Comparison of ENCODE assay signal across 28 mouse cellular contexts in the genomic region with DNA sequence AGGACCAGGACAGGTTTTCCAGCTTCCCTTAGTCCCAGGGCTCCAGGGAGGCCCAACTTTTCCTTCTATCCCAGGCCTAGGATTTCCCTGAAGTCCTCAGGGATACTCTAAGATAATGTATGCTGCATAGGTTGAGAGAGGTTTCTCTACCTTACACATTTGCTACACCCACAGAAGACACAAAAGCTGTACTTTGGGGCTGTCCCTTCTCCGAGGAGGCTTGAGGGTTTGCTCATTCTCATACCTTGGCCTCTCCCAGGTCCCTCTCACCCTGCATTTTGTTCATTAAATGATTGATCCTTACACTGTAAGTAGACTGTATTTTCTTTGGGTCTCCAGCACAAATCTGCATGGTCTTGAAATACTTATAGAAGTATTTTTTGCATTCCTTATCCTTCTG. TPM values are rescaled to one million over a fixed set of nuclear protein-coding genes. Genes with fewer than 3 reads are reported as not detected.
"Had no signal": no experiment of that assay in that cellular context is flagged by ENCODE, and none has a peak within 500 bp of the region (broad histone marks: within the 10 kb centered on the region; RNA-seq: fewer than 3 reads in every experiment).

No protein-coding gene starts in this region.

- H3K4me3 ChIP-seq: limb, embryonic 12.5 days; limb, embryonic 15.5 days; megakaryocyte, embryonic 14.5 days; midbrain, embryonic 10.5 days; midbrain, embryonic 13.5 days; myocyte had no signal

- H3K36me3 ChIP-seq: limb, embryonic 12.5 days; limb, embryonic 15.5 days; midbrain, embryonic 10.5 days; midbrain, embryonic 13.5 days had no signal

- ATAC-seq: liver, postnatal 0 days; lung, postnatal 0 days; midbrain, embryonic 13.5 days; midbrain, embryonic 16.5 days had no signal

- H3K9me3 ChIP-seq: limb, embryonic 12.5 days; limb, embryonic 15.5 days; megakaryocyte, embryonic 14.5 days; midbrain, embryonic 10.5 days; midbrain, embryonic 13.5 days had no signal

- H3K4me1 ChIP-seq: limb, embryonic 12.5 days; limb, embryonic 15.5 days; megakaryocyte, embryonic 14.5 days; midbrain, embryonic 10.5 days; midbrain, embryonic 13.5 days had no signal

- H3K4me2 ChIP-seq: limb, embryonic 12.5 days; limb, embryonic 15.5 days; liver, embryonic 11.5 days; lung, embryonic 14.5 days; midbrain, embryonic 13.5 days had no signal

- H3K27me3 ChIP-seq: limb, embryonic 12.5 days; limb, embryonic 15.5 days; midbrain, embryonic 13.5 days had no signal

- H3K27ac ChIP-seq: kidney, postnatal 0 days; limb, embryonic 12.5 days; limb, embryonic 15.5 days; liver, embryonic 14.5 days; macrophage; midbrain, embryonic 10.5 days; midbrain, embryonic 13.5 days; stomach, postnatal 0 days had no signal

- H3K9ac ChIP-seq: limb, embryonic 12.5 days; limb, embryonic 15.5 days; liver, embryonic 14.5 days; liver, postnatal 0 days; lung, embryonic 14.5 days; midbrain, embryonic 13.5 days had no signal

RNA-seq across cellular contexts. Expression of gene Gzmf, which starts 5.6 kb away (rescaled TPM):
- total RNA-seq: layer of hippocampus, adult 18-20 months; layer of hippocampus, postnatal 14 days; left cerebral cortex, adult 8-10 months; left cerebral cortex, postnatal 14 days; left cerebral cortex, postnatal 4 days; monocyte, adult 5-6 weeks had no signal
- polyA plus RNA-seq: kidney, adult 2 months; kidney, embryonic 14.5 days; kidney, postnatal 0 days; limb, embryonic 12.5 days; limb, embryonic 15.5 days; liver, embryonic 11.5 days; liver, embryonic 14.5 days; liver, postnatal 0 days; lung, embryonic 14.5 days; lung, postnatal 0 days; macrophage; midbrain, embryonic 10.5 days; midbrain, embryonic 13.5 days; midbrain, embryonic 16.5 days; myocyte; neural tube, embryonic 11.5 days; neural tube, embryonic 14.5 days; small intestine, adult 2 months; stomach, embryonic 14.5 days; stomach, postnatal 0 days; thymus, adult 2 months had no signal

RNA-seq across cellular contexts. Expression of gene Gzmc, which starts 28.8 kb away (rescaled TPM):
- total RNA-seq: layer of hippocampus, adult 18-20 months; layer of hippocampus, postnatal 14 days; left cerebral cortex, adult 8-10 months; left cerebral cortex, postnatal 14 days; left cerebral cortex, postnatal 4 days had no signal
- polyA plus RNA-seq: kidney, adult 2 months; kidney, embryonic 14.5 days; kidney, postnatal 0 days; limb, embryonic 12.5 days; liver, embryonic 11.5 days; liver, embryonic 14.5 days; lung, embryonic 14.5 days; lung, postnatal 0 days; macrophage; midbrain, embryonic 10.5 days; midbrain, embryonic 13.5 days; midbrain, embryonic 16.5 days; myocyte; neural tube, embryonic 14.5 days; small intestine, adult 2 months; stomach, embryonic 14.5 days had no signal

RNA-seq across cellular contexts. Expression of gene Gzmn, which starts 31.2 kb away (rescaled TPM):
- total RNA-seq: layer of hippocampus, adult 18-20 months; layer of hippocampus, postnatal 14 days; left cerebral cortex, adult 8-10 months; left cerebral cortex, postnatal 14 days; left cerebral cortex, postnatal 4 days; monocyte, adult 5-6 weeks had no signal
- polyA plus RNA-seq: kidney, adult 2 months; kidney, embryonic 14.5 days; kidney, postnatal 0 days; limb, embryonic 12.5 days; limb, embryonic 15.5 days; liver, embryonic 11.5 days; liver, embryonic 14.5 days; liver, postnatal 0 days; lung, embryonic 14.5 days; lung, postnatal 0 days; macrophage; midbrain, embryonic 10.5 days; midbrain, embryonic 13.5 days; midbrain, embryonic 16.5 days; neural tube, embryonic 11.5 days; neural tube, embryonic 14.5 days; small intestine, adult 2 months; stomach, embryonic 14.5 days; stomach, postnatal 0 days; thymus, adult 2 months had no signal

RNA-seq across cellular contexts. Expression of gene Gzmg, which starts 46.2 kb away (rescaled TPM):
- total RNA-seq: layer of hippocampus, adult 18-20 months; layer of hippocampus, postnatal 14 days; left cerebral cortex, adult 8-10 months; left cerebral cortex, postnatal 14 days; left cerebral cortex, postnatal 4 days; monocyte, adult 5-6 weeks had no signal
- polyA plus RNA-seq: kidney, adult 2 months; kidney, embryonic 14.5 days; kidney, postnatal 0 days; limb, embryonic 12.5 days; limb, embryonic 15.5 days; liver, embryonic 11.5 days; liver, embryonic 14.5 days; liver, postnatal 0 days; lung, embryonic 14.5 days; lung, postnatal 0 days; macrophage; midbrain, embryonic 10.5 days; midbrain, embryonic 13.5 days; midbrain, embryonic 16.5 days; myocyte; neural tube, embryonic 11.5 days; neural tube, embryonic 14.5 days; small intestine, adult 2 months; stomach, embryonic 14.5 days; stomach, postnatal 0 days; thymus, adult 2 months had no signal

RNA-seq across cellular contexts. Expression of gene Gzmb, which starts 56.4 kb away (rescaled TPM):
- total RNA-seq: layer of hippocampus, adult 18-20 months; layer of hippocampus, postnatal 14 days; left cerebral cortex, adult 8-10 months; left cerebral cortex, postnatal 14 days; left cerebral cortex, postnatal 4 days had no signal
- polyA plus RNA-seq: kidney, postnatal 0 days; midbrain, embryonic 10.5 days; midbrain, embryonic 13.5 days; midbrain, embryonic 16.5 days; myocyte; neural tube, embryonic 11.5 days; neural tube, embryonic 14.5 days had no signal
